Mouse (Mus musculus): ENCODE measurements around the gene Gm27027.

The Gm27027 gene

GRCm38 (mm10) chr2:93928866-93929265 lies 67.3 kb downstream of the Gm27027 start:
- no peak for DNase-seq (ENCODE audit: low spot score in 2 of 2)

GRCm38 (mm10) chr2:93927701-93928437 lies 68.3 kb downstream of the Gm27027 start:
- DNase-seq (ENCODE audit: low spot score in 2 of 2) = peak; percentile 48 to 56

GRCm38 (mm10) chr2:93926141-93926540 lies 70.0 kb downstream of the Gm27027 start:
- no peak for DNase-seq (ENCODE audit: low spot score in 2 of 2)

- no peak for DNase-seq (ENCODE audit: low spot score in 2 of 2)
Observed at GRCm38 (mm10) chr2:93919093-93919492, 77.1 kb downstream of the Gm27027 start.

GRCm38 (mm10) chr2:93913552-93913951 lies 82.6 kb downstream of the Gm27027 start:
- DNase-seq (ENCODE audit: low spot score in 2 of 2) = no peak

DNA sequence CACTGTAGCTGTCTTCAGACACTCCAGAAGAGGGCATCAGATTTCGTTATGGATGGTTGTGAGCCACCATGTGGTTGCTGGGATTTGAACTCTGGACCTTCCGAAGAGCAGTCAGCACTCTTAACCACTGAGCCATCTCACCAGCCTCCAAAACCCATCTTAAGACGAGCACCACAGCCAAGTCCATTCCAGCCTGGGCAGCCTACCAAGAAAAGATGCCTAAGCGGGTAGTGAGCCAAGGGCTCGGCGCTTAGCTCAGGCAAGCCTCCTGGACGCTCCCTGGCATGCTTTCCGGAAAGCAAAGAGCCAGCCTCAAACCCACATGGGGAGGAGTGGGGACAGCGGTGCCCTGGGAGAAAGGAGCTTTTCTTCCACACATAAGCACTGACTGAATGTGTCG lies 84.2 kb downstream of the Gm27027 start:
- no peak for DNase-seq (ENCODE audit: low spot score in 2 of 2)

- DNase-seq (ENCODE audit: low spot score in 2 of 2) = no peak
Observed at GRCm38 (mm10) chr2:93909716-93910115, 86.4 kb downstream of the Gm27027 start.

DNA sequence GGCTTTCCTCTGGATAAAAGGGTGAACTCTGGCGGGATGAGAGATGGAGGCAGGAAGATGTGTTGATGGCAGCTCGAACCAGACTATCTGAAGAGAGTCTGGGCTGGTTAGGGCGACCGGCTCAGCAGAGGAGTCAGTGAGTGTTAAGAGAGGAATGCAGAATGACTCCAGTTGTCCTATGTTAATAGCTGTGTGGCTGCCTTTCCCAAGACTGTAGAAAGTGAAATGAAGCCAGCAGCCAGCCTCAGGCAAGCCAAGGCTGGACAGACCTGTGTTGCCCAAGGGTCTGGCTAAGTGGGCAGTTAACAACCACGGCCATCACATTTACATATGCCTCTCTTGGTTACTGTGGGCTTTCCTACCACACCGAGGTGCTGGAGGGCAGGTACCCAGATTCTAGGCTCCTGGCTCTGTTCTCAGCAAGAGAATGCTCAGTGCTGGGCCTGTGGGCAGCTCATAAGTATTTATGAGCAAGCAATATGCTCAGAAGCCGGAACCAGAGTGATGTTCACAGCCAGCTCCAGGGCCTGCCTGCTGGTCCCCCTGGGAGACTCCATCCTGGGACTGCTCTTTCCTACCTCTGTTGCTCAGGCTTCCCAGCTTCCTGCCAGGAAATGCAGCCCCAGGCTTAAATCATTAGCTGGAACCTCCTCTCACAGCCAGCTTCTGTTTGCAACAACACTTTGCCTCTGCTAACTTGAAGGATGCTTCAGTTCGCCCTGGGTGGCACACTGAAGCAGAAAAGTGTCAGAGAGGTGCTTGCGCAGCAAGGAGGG lies 88.4 kb downstream of the Gm27027 start:
- no peak for DNase-seq (ENCODE audit: low spot score in 2 of 2)

Data from right cerebral cortex, adult 2 months (tissue).